Mouse (Mus musculus) E14TG2a.4 (cell line): Measurements from ENCODE around the gene Prox1.

Source experiments
- CTCF ChIP-seq: conservative IDR thresholded peaks from 2 replicates; pipeline ENCODE4 v1.5.1; 2014; ENCODE audit warnings: low read length
- NANOG ChIP-seq: IDR thresholded peaks from 2 replicates; pipeline ENCODE4 v1.6.1; 2014; ENCODE audit warnings: borderline replicate concordance, low read length, mixed read lengths
- POU5F1 ChIP-seq: IDR thresholded peaks from 2 replicates; pipeline ENCODE4 v1.6.1; 2014; ENCODE audit warnings: low read length, borderline replicate concordance

DNA sequence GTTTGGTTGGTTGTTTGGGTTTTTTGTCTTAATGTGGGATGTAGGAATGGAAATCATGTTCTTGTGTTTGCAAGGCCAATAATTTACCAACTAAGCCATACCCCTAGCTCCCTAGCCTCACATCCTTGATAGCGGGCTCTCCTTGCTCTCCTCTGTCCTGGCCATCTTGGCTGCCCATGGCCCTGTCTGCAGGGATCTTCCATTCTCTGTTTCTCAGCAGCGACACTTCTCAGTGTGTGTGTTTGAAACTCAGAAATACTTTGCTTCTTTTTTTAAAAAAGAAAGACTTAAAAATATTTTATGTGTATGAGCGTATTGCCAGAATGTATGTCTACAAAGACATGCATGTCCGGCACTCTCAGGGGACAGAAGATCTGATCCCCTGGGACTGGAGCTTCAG is 13.1 kb upstream of the Prox1 start:
- TF ChIP-seq CTCF (no peak), POU5F1 (no peak), NANOG (no peak)
